Mouse (Mus musculus): ENCODE data around the gene Heatr6.

The Heatr6 gene

GRCm38 (mm10) chr11:83753581-83754181, at the start of gene Heatr6:
Heatr6 (plus strand) TSS chr11:83753696.
- in situ Hi-C loops (cut with MboI, MseI): no loop called here

GRCm38 (mm10) chr11:83703705-83704104, 49.8 kb upstream of the Heatr6 start, which contains the start of gene Wfdc17:
Wfdc17 (plus strand) TSS chr11:83703991.
- in situ Hi-C loops (cut with MboI, MseI): no loop called here

GRCm38 (mm10) chr11:83708715-83709114, 44.8 kb upstream of the Heatr6 start, which contains the start of gene Wfdc18:
Wfdc18 (plus strand) TSS chr11:83709015.
- in situ Hi-C loops (cut with MboI, MseI): no loop called here

- in situ Hi-C loops (cut with MboI, MseI): no loop called here
These were observed 43.8 kb upstream of the Heatr6 start for GRCm38 (mm10) chr11:83709683-83710082.

GRCm38 (mm10) chr11:83712671-83713070, 40.8 kb upstream of the Heatr6 start:
- in situ Hi-C loops (cut with MboI, MseI): no loop called here

GRCm38 (mm10) chr11:83713925-83714324, 39.6 kb upstream of the Heatr6 start:
- in situ Hi-C loops (cut with MboI, MseI): no loop called here

GRCm38 (mm10) chr11:83717042-83717665, 36.3 kb upstream of the Heatr6 start:
- in situ Hi-C loops (cut with MboI, MseI): no loop called here

GRCm38 (mm10) chr11:83720766-83721165, 32.7 kb upstream of the Heatr6 start:
- in situ Hi-C loops (cut with MboI, MseI): no loop called here

GRCm38 (mm10) chr11:83728757-83729432, 24.6 kb upstream of the Heatr6 start:
- in situ Hi-C loops (cut with MboI, MseI): no loop called here

GRCm38 (mm10) chr11:83731116-83731515, 22.4 kb upstream of the Heatr6 start:
- in situ Hi-C loops (cut with MboI, MseI): no loop called here

GRCm38 (mm10) chr11:83733071-83733640, 20.3 kb upstream of the Heatr6 start:
- in situ Hi-C loops (cut with MboI, MseI): no loop called here

- in situ Hi-C loops (cut with MboI, MseI): no loop called here
These were observed 19.3 kb upstream of the Heatr6 start for GRCm38 (mm10) chr11:83734215-83734614.

GRCm38 (mm10) chr11:83735881-83736280, 17.6 kb upstream of the Heatr6 start:
- in situ Hi-C loops (cut with MboI, MseI): loop anchor here (5.0 kb wide), 1 partner anchor 184 kb away; no protein-coding TSS in a partner anchor

GRCm38 (mm10) chr11:83737109-83737558, 16.4 kb upstream of the Heatr6 start:
- in situ Hi-C loops (cut with MboI, MseI): loop anchor here (5.0 kb wide), 1 partner anchor 185 kb away; no protein-coding TSS in a partner anchor

- in situ Hi-C loops (cut with MboI, MseI): loop anchor here (5.0 kb wide), 1 partner anchor 187 kb away; no protein-coding TSS in a partner anchor
These were observed 14.3 kb upstream of the Heatr6 start for GRCm38 (mm10) chr11:83739241-83739640.

- in situ Hi-C loops (cut with MboI, MseI): no loop called here
These were observed 13.0 kb upstream of the Heatr6 start for GRCm38 (mm10) chr11:83740443-83740991.

GRCm38 (mm10) chr11:83741841-83742240, 11.7 kb upstream of the Heatr6 start:
- in situ Hi-C loops (cut with MboI, MseI): no loop called here

- in situ Hi-C loops (cut with MboI, MseI): no loop called here
These were observed 10.7 kb upstream of the Heatr6 start for GRCm38 (mm10) chr11:83742731-83743355.

GRCm38 (mm10) chr11:83743525-83743924, 10.0 kb upstream of the Heatr6 start:
- in situ Hi-C loops (cut with MboI, MseI): no loop called here

- in situ Hi-C loops (cut with MboI, MseI): no loop called here
These were observed 7.3 kb upstream of the Heatr6 start for GRCm38 (mm10) chr11:83746152-83746551.

- in situ Hi-C loops (cut with MboI, MseI): no loop called here
These were observed 6.8 kb upstream of the Heatr6 start, which contains the start of gene Wfdc21 for GRCm38 (mm10) chr11:83746681-83747080. Wfdc21 (plus strand) TSS chr11:83746940.
